Mouse (Mus musculus) CH12.LX (cell line): ENCODE measurements at regions not wholly inside any gene's neighbourhood (a gene's known extent, or its start where the extent isn't known, plus 50 kb on each side); places are given as distances from the start of the nearest gene placed in this dataset.

ENCODE experiments used
- DNase-seq: peaks from one replicate; pipeline ENCODE4 v3.0.0-alpha.2; 2013; ENCODE audit errors: extremely low read depth
- H3K27ac ChIP-seq: 2 replicates; pipeline ENCODE4 v1.5.1; 2012; ENCODE audit warnings: low read depth, mild to moderate bottlenecking, control low read depth, moderate library complexity; ENCODE audit not compliant: insufficient read depth
- H3K27me3 ChIP-seq: replicated peaks from 2 replicates; pipeline ENCODE3; 2012; ENCODE audit warnings: inconsistent platforms
- H3K36me3 ChIP-seq, 2 experiments: replicated peaks in 1 of 2; 2 replicates each; pipeline versions ENCODE3 to v1.6.1; 2012; ENCODE audit warnings: inconsistent platforms in 1 of 2, low read length in 1 of 2, mild to moderate bottlenecking in 1 of 2, mixed read lengths in 1 of 2, moderate library complexity in 1 of 2; ENCODE audit not compliant: control insufficient read depth in 1 of 2, insufficient read depth in 1 of 2
- H3K4me1 ChIP-seq, 2 experiments: 2 replicates each; pipeline ENCODE4 v1.6.1; 2012; ENCODE audit warnings: inconsistent platforms in 1 of 2, moderate library complexity in 1 of 2; ENCODE audit not compliant: insufficient read depth in 2 of 2, control insufficient read depth in 1 of 2
- H3K4me2 ChIP-seq: 2 replicates; pipeline ENCODE4 v1.6.1; 2012; ENCODE audit warnings: low read depth, mild to moderate bottlenecking, control low read depth; ENCODE audit not compliant: poor library complexity, insufficient read depth, severe bottlenecking
- H3K4me3 ChIP-seq, 3 experiments: fragments of 150-350 bp in 1 of 3; sonication (generic) in 1 of 3; replicated peaks in 1 of 3; 2 replicates each; pipeline versions ENCODE3 to v1.5.1; 2011 to 2012; ENCODE audit warnings: low read depth in 2 of 3, low read length in 2 of 3, mild to moderate bottlenecking in 2 of 3, moderate library complexity in 2 of 3, control low read depth in 1 of 3, improper control_type of control experiment in 1 of 3, inconsistent platforms in 1 of 3, mixed read lengths in 1 of 3; ENCODE audit not compliant: poor library complexity in 1 of 3
- H3K79me2 ChIP-seq: replicated peaks from 2 replicates; pipeline ENCODE4 v1.6.1; 2012; ENCODE audit warnings: mild to moderate bottlenecking, moderate library complexity; ENCODE audit not compliant: control insufficient read depth, poor library complexity, insufficient read depth, severe bottlenecking; ENCODE audit errors: extremely low read depth
- H3K9ac ChIP-seq: 2 replicates; pipeline ENCODE4 v1.6.1; 2012; ENCODE audit warnings: low read depth, mild to moderate bottlenecking, control low read depth, moderate library complexity; ENCODE audit not compliant: insufficient read depth
- H3K9me3 ChIP-seq: replicated peaks from 2 replicates; pipeline ENCODE3; 2012; ENCODE audit warnings: low read length, inconsistent platforms, mixed read lengths
- BHLHE40 ChIP-seq: IDR thresholded peaks from 2 replicates; pipeline ENCODE4 v1.6.1; 2011; ENCODE audit warnings: mild to moderate bottlenecking, low read depth, low read length, improper control_type of control experiment
- CHD1 ChIP-seq: IDR thresholded peaks from 2 replicates; pipeline ENCODE4 v1.6.1; 2012; ENCODE audit warnings: low read depth, low read length, improper control_type of control experiment, inconsistent platforms
- CTCF ChIP-seq, 2 experiments: IDR thresholded peaks in 1 of 2; conservative IDR thresholded peaks in 1 of 2; 2 replicates each; pipeline ENCODE4 v1.5.1; 2011 to 2012; ENCODE audit warnings: low read depth in 2 of 2, low read length in 2 of 2, improper control_type of control experiment in 1 of 2, inconsistent platforms in 1 of 2, mild to moderate bottlenecking in 1 of 2, moderate library complexity in 1 of 2
- EP300 ChIP-seq: IDR thresholded peaks from 2 replicates; pipeline ENCODE4 v1.6.1; 2011; ENCODE audit warnings: low read length, improper control_type of control experiment
- GABPA ChIP-seq: IDR thresholded peaks from 2 replicates; pipeline ENCODE4 v1.6.1; 2012; ENCODE audit warnings: low read depth, low read length, improper control_type of control experiment, inconsistent platforms; ENCODE audit not compliant: insufficient replicate concordance
- MAFK ChIP-seq: IDR thresholded peaks from 2 replicates; pipeline ENCODE4 v1.6.1; 2011; ENCODE audit warnings: low read length, improper control_type of control experiment; ENCODE audit not compliant: insufficient replicate concordance
- MAZ ChIP-seq: IDR thresholded peaks from 2 replicates; pipeline ENCODE4 v1.6.1; 2012; ENCODE audit warnings: low read depth, mild to moderate bottlenecking, inconsistent platforms, low read length, improper control_type of control experiment, moderate library complexity
- MXI1 ChIP-seq: IDR thresholded peaks from 2 replicates; pipeline ENCODE4 v1.6.1; 2011; ENCODE audit warnings: mild to moderate bottlenecking, low read depth, low read length, improper control_type of control experiment
- NELFE ChIP-seq: IDR thresholded peaks from 2 replicates; pipeline ENCODE4 v1.6.1; 2011; ENCODE audit warnings: low read depth, low read length, improper control_type of control experiment
- POLR2AphosphoS2 ChIP-seq: IDR thresholded peaks from 2 replicates; pipeline ENCODE4 v1.6.1; 2011; ENCODE audit warnings: low read depth, low read length, improper control_type of control experiment
- RCOR1 ChIP-seq: conservative IDR thresholded peaks from 2 replicates; pipeline ENCODE4 v1.6.1; 2012; ENCODE audit warnings: low read depth, mild to moderate bottlenecking, inconsistent platforms, low read length, improper control_type of control experiment
- SIN3A ChIP-seq: IDR thresholded peaks from 2 replicates; pipeline ENCODE4 v1.6.1; 2012; ENCODE audit warnings: low read length, improper control_type of control experiment, inconsistent platforms
- SMC3 ChIP-seq: IDR thresholded peaks from 2 replicates; pipeline ENCODE4 v1.6.1; 2011; ENCODE audit warnings: low read depth, low read length, improper control_type of control experiment
- ZC3H11A ChIP-seq: IDR thresholded peaks from 2 replicates; pipeline ENCODE4 v1.6.1; 2012; ENCODE audit warnings: low read depth, mild to moderate bottlenecking, inconsistent platforms, low read length, improper control_type of control experiment
- ZKSCAN1 ChIP-seq: IDR thresholded peaks from 2 replicates; pipeline ENCODE4 v1.6.1; 2012; ENCODE audit warnings: low read depth, inconsistent platforms, low read length, improper control_type of control experiment, borderline replicate concordance
- dilution Hi-C: fragments of 300-500 bp; cut with MboI; formaldehyde crosslinking; loops from 2 replicates; pipeline ENCODE4 v1.14.3; 2020; ENCODE audit warnings: low sequenced_read_pairs; ENCODE audit not compliant: extremely low pct_unique_long_range_greater_than_20kb, extremely low pct_ligation_motif_present
- in situ Hi-C: fragments of 300-500 bp; cut with MboI; formaldehyde crosslinking; loops from 3 replicates; pipeline ENCODE4 v1.14.3; 2019; ENCODE audit warnings: low sequenced_read_pairs, low pct_ligation_motif_present, low pct_unique_long_range_greater_than_20kb, mixed read lengths

GRCm38 (mm10) chr15:4315897-4316296 lies 59.4 kb upstream of the Plcxd3 start:
- dilution Hi-C loops (no loop called here), in situ Hi-C loops (no loop called here)
- Histone ChIP-seq H3K27me3 (no peaks in the 10 kb centered on the region), H3K36me3 (no peaks in the 10 kb centered on the region), H3K4me3 (no peak overlapping the region), H3K79me2 (no peaks in the 10 kb centered on the region), H3K9me3 (no peaks in the 10 kb centered on the region), H3K4me2 (no peak overlapping the region), H3K27ac (no peak overlapping the region), H3K9ac (no peak overlapping the region)
- DNase-seq = peak; percentile 16
- no peak for TF ChIP-seq GABPA
- no peak for TF ChIP-seq ZKSCAN1
- TF ChIP-seq SMC3 = no peak
- no peak for TF ChIP-seq CHD1
- TF ChIP-seq ZC3H11A = no peak
- TF ChIP-seq POLR2AphosphoS2 = no peak
- TF ChIP-seq MAZ = no peak
- no peak for TF ChIP-seq BHLHE40
- TF ChIP-seq RCOR1 = no peak
- no peak for TF ChIP-seq NELFE
- TF ChIP-seq MXI1 = no peak
- no peak for TF ChIP-seq MAFK
- no peak for TF ChIP-seq CTCF (conservative IDR thresholded peaks at IDR 0.05 in 1 of 2, IDR thresholded peaks at IDR 0.05 in 1 of 2; ENCODE audit: low read depth in 2 of 2, low read length in 2 of 2)
- no peak for TF ChIP-seq EP300
- TF ChIP-seq SIN3A = no peak
- TF ChIP-seq, all 38 proteins: peak for 0
- peaks cover 0 to 9% of the 10 kb centered on the region in 2 experiments; a peak in 2 of 4 replicates for H3K4me1 ChIP-seq
